Mouse (Mus musculus): ENCODE measurements around the gene Foxp1. TPM values are rescaled to one million over a fixed set of nuclear protein-coding genes. Genes with fewer than 3 reads are reported as not detected.

The Foxp1 gene
- total RNA-seq, 4 experiments from 2014 or later = 143 to 189 (median 162) TPM

DNA sequence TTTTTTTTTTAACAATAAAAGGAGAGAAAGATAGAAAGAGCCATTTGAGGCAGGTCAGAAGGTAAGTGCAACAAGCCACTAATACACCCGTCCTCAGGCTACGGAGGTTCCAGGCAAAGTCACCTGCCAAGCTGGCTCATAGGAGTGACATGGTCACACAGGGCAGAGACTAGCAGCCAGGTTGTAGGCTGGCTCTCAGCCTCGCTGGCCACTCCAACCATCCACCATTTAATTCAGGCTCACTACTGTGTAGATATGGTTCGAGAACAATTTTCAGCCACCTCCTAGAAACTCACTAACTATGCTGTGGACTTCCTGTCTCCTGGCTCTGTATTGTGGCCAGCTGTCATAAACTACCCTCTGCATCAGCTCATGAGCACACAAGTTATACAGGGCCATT is 161.9 kb downstream of the Foxp1 start:
- DNase-seq (ENCODE audit: low spot score in 2 of 2) = no peak

GRCm38 (mm10) chr6:99359765-99360499 is 162.6 kb downstream of the Foxp1 start:
- DNase-seq (ENCODE audit: low spot score in 2 of 2) = no peak

DNA sequence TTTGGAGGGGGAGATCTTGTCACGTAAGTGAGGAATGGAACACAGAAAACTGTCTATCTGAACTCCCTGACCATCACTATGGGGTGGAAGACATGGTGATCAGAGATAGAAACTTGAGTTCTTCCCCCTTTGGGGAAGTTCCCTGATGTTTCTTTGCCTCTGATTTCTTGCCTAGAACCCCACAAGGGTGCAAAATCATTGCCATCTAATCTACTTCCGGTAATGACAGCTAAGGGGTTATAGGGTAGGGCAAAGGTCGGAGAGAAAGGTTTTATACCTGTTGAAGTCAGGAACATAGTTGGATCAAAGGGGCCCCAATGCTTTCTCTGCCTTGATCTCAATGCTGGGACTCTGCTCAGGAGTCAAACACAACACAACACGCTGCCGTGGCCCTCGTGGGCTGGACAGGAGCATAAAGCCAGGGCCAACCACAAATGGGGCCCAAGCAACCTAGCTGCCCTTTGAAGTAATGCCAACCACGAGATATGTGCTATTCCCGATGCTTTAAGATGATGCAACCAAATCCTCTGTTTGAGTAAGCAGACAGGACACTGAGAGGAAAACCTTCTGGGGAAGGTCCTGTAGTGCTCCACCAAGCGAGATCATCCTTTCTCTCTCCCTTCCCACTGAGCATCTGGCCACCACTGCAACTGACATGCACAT is 163.4 kb downstream of the Foxp1 start:
- no peak for DNase-seq (ENCODE audit: low spot score in 2 of 2)

- no peak for DNase-seq (ENCODE audit: low spot score in 2 of 2)
Observed at GRCm38 (mm10) chr6:99357931-99358330, 164.6 kb downstream of the Foxp1 start.

- DNase-seq (ENCODE audit: low spot score in 2 of 2) = no peak
Observed at GRCm38 (mm10) chr6:99354338-99354737, 168.2 kb downstream of the Foxp1 start.

DNA sequence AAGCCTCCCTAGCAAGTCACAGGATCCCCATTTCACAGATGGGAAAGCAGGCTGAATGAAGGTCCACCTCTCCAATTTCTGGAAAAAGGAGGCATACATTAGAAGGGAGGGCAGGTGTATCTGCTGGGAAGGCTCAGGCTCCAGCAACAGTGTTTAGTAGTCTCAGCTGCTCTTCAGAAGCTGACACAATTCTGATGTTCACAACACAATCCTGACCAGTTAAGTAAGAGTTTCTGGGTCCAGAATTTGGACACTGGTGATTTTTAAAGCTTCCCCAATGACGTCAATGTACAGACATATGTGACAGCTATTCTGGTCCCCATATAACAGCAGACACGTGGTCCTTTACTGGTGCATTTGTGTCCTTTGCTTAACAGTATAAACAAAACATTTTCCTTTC is 169.1 kb downstream of the Foxp1 start:
- no peak for DNase-seq (ENCODE audit: low spot score in 2 of 2)

DNA sequence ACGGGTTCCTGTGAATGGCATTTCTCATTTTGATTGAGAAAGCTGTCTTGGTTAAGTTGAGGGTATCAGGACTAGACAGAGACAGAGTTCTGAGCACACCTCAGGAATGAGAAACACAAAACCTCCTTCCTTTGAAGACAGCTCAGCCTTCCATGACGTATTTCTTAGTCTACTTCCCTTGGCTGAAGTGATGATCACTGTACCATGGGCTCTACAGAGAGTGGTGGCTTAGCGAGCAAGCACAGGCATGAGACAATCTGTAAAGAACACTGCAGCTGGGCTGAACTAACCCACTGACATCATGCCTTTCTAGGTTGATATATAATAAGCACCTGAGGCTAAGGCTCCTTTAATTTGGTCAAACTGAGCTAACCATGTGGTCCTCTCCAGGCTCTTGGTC is 172.0 kb downstream of the Foxp1 start:
- DNase-seq (ENCODE audit: low spot score in 2 of 2) = no peak

DNA sequence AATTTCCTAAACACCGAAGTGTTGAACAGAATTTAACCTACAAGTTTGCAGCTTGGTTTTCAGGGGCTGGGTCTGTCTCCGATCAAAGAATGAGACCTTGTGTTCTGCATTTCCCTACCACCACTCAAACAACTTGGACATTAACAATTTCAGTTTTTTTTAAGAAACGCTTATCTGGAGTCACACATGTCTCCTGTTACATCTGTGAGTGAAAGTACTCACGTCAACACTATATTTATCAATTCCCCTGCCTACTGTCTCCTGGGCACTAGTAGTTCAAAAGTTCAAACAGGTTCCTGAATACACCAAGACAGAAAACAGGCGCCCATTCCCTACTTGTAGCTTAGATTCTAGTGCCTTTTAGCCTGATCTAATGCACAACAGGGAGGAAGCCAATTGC is 172.4 kb downstream of the Foxp1 start:
- no peak for DNase-seq (ENCODE audit: low spot score in 2 of 2)

GRCm38 (mm10) chr6:99347836-99348235 is 174.7 kb downstream of the Foxp1 start:
- DNase-seq (ENCODE audit: low spot score in 2 of 2) = no peak

DNA sequence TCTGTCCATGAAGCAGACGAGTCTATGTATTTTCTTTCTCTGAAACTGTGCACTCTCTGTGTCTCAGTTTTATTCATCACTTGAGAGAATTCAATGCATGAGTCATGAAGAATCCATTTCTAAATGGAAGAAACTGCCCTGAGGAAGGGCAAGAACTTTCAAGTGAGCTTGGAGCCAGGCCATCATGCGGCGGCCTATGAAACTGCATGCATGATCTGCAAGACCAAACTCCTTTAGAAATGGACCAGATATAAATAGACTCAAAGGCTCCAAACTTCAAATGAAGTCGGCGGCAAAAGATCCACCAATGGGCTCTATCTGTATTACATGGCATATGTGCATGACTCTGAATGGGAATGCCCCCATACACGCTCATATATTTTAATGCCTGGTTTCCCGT is 177.6 kb downstream of the Foxp1 start:
- DNase-seq (ENCODE audit: low spot score in 2 of 2) = no peak

GRCm38 (mm10) chr6:99344357-99344756 is 178.2 kb downstream of the Foxp1 start:
- no peak for DNase-seq (ENCODE audit: low spot score in 2 of 2)

- DNase-seq (ENCODE audit: low spot score in 2 of 2) = no peak
Observed at GRCm38 (mm10) chr6:99343815-99344214, 178.7 kb downstream of the Foxp1 start.

- no peak for DNase-seq (ENCODE audit: low spot score in 2 of 2)
Observed at GRCm38 (mm10) chr6:99342416-99342815, 180.1 kb downstream of the Foxp1 start.

GRCm38 (mm10) chr6:99340902-99341301 is 181.6 kb downstream of the Foxp1 start:
- no peak for DNase-seq (ENCODE audit: low spot score in 2 of 2)

DNA sequence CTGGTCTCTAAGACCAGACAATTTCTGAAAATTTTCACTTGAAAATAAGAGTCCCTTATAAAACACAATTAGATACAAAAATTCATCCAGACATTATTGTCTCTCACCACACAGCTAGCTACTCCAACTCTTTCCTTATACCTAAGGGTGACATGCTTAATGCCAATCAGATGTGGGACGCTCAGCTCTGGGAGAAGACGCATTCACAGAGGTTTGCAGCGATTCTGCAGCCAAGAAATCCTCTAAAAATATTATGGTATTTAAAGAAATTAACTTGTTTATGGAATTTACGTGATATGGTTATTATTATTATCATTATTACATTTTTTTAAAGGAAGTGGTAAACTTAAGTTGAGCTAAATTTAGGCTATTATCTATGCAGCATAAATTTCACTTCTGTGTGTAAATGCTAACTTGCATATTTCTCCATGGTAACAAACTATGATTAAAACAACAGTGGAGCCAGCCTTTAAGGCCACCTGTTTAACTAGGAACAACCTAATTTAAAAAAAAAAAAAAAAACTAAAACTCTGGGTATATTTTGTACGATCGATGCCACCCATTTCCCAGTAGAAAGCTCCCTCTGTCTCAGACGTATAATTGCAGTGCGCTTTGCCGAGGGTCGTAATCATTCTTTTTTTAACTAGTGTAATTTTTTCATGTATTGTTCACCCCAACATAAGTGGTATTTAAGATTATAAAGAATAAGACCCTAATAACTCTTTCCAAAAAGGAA is 182.4 kb downstream of the Foxp1 start:
- no peak for DNase-seq (ENCODE audit: low spot score in 2 of 2)

GRCm38 (mm10) chr6:99339343-99339620 is 183.2 kb downstream of the Foxp1 start:
- DNase-seq (ENCODE audit: low spot score in 2 of 2) = no peak

DNA sequence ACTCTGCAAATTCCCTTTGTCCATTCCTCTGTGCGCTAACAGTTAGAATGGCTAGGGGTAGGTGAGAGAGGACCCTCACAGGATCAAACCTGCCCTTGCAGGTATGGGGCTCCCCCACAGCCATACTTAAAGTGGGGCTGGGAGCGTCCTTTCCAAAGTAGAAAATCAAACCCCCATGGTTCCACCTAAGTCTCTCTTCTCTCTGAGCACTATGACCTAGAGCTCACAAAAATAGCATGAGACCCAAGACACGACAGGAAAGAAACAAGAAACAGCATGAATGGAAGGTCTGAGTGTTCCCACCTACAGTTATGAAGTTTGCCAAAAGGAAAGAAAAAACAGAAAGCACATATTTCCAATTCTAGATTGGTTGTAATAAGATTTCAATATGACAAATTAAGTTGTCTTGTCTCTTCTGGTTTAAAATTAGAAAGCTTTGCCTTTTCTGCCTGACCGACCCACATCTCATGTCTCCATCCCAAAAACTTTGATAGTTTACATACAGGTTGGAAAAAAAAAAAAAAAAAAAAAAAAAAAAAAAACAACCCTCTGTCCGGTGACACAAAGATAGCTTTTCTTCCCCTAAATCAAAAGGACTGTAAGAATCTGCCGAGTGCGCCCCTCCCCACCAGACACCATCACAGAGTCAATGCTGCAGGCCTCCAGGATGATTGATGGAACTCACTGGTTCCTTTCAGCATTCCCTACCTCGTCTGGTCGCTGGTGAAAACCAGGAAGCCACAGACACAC is 183.8 kb downstream of the Foxp1 start:
- no peak for DNase-seq (ENCODE audit: low spot score in 2 of 2)

DNA sequence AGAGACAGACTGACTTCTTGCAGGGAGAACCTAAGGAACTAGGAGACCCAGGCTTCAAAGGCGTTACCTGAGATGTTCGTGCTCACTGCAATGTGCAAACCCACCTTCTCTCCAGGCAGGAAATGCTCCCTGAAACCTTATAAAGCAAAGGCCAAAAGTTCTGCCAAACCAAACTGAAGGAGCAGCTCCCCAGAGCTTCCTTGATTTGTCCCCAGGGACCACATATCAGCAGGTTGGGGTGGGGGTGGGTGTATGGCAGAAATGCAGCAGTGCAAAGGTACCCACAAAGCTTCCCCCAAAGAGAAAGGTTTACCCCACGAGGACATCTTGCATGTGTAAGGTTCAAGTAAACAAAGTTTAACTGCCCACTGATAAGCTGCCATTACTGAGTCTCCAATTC is 184.3 kb downstream of the Foxp1 start:
- no peak for DNase-seq (ENCODE audit: low spot score in 2 of 2)

DNA sequence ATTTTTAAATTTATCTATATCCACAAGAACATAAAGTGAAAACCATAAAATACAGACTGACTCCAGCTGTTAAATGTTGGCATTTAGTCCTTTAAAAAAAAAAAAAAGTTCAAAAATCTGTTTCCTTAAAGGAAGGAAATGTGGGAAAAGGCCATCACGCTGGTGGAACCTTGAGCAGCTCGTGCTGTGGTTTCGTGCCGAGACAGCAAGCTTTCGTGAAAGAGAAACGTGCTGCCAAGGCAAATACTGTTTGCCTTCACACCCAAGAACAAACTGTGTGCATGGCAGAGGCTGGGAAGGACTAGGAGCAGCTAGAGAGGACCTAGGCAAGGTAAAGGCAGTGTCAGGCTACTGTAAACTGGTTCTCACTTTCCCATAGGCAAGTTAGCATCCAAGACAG is 184.9 kb downstream of the Foxp1 start:
- no peak for DNase-seq (ENCODE audit: low spot score in 2 of 2)

- no peak for DNase-seq (ENCODE audit: low spot score in 2 of 2)
Observed at GRCm38 (mm10) chr6:99336191-99336590, 186.3 kb downstream of the Foxp1 start.

- no peak for DNase-seq (ENCODE audit: low spot score in 2 of 2)
Observed at GRCm38 (mm10) chr6:99335174-99335830, 187.2 kb downstream of the Foxp1 start.

All from left cerebral cortex, adult 8-10 months (tissue).